Mouse (Mus musculus) cerebellum, adult 9-11 months (tissue): ENCODE measurements around the gene Tmod2.
"Not testable (repeated sequence)": the region's sequence is repeated elsewhere in the genome, so short reads cannot be mapped to it uniquely, and the experiment has no call there.

ENCODE experiments used
- DNase-seq: peaks from one replicate; pipeline ENCODE4 v3.0.0; 2022

The Tmod2 gene

DNA sequence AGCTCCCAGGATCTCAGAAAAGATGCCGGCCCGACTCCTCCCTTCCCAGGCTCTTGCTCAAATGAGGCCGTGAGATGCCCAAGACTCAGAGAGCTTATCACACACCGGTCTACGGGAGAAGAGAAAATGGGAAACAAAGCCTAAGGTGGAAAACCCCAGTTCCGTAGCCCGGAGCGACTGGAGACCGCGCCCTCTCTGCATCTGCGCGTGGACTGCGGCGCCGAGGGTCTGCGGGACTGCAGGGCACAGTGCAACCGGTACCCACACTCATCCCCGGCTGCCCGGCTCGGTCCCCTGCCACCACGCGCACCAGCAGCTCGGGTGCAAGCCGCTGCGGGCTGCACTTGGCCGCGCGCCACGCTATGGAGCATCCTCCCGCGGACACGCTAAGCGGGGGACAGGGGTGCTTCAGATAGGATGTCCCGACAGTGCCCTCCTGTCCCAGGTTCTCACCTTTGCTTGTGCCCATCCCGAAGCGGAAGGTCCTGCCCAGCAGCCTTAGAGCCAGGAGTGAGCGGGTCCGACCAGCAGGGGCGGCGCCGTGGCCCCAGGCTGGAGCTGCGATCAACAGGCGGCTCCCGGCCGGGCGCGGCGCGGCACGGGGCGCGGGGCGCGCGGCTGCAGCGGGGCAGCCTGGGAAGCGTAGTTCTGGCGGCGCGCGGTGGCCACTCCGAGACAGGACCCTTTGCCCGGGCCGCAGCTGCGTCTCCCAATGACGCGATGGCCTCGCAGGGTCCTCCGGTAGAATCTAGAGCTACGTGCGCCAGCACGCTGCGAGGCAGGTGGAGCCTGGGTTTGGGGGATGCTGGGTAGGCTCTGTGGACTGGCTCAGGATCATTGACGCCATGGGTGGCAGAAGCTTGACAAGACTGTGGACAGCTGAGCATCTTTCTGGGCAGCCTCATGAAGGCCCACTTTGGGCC is at the start of gene Tmod2:
Gene Tmod2 (minus strand): TSS at position 755 of the 923 bp plus-strand sequence.
- peak; percentile 92 for DNase-seq

DNA sequence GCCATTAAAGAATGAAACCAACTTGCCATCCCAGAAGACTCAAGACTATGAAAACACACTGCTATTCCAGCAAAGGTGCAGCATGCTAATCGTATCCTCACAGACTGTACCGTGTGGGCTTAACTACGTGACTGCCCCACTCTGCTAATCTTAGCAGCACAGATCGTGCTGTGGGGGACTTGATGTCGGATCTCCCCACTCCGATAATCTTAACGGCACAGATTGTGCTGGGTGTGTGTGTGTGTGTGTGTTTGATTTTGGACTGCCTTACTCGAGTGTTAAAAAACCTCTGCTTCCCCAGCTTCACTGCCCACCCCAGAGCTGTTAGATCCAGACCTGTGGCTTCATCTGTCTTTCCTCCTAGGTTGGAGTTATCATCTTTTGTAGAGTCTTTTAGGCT is 49.8 kb upstream of the Tmod2 start:
- no peak for DNase-seq

DNA sequence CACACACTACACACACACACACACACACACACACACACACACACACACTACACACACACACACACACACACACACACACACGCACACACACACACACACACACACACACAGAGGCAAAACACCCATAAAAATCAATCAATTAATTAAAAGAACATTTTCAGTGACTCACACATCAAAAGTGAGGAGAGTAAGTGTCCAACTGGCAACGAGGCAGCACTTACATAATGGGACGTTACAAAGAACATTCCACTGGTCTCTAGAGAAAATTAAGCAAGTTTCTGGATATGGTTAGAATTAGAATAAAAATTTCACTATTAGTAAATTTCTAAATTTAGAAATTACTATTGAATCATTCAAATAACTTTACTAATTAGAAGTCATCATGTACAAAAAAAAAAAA is 45.3 kb upstream of the Tmod2 start:
- not testable (repeated sequence) for DNase-seq

DNA sequence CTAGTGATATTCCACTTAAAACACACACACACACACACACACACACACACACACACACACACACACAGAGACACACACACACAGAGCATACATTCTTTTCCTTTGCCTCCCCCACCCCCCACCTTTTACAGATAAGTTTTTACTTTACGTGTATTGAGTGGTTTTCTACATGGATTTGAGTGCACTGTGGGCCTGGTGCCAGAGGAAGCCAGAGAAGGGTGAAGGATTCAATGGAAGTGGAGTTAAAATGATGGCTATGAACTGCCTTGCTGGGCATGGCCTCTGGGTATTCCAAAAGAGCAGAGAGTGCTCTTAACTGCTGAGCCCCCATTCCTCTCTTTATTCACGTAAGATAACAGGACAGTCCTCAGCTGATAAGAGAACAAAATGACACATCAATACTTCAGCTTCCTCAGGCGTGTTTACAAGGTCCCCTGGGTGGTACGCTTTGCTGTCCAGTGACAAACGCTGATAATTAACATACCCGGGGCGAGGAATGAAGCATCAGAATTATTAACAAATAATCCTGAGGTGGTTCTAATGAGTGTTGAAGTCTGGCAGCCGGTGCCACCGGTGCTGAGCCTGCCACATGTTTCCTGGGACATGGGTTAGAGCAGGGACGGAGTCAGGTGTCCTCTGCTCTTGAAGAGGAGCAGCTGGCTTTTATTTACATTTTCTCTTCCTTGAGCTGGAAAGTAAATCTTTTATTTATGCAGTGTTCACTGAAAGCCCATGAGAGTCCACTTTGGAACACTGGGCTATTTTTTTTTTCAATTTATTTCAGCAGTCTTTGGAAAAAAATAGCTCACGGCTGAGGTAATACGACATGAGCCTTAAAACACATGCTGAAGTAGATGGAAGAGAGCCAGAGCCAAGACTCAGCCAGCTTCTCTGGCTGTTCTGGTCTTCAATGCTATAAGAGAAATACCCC is 43.1 kb upstream of the Tmod2 start:
- no peak for DNase-seq

DNA sequence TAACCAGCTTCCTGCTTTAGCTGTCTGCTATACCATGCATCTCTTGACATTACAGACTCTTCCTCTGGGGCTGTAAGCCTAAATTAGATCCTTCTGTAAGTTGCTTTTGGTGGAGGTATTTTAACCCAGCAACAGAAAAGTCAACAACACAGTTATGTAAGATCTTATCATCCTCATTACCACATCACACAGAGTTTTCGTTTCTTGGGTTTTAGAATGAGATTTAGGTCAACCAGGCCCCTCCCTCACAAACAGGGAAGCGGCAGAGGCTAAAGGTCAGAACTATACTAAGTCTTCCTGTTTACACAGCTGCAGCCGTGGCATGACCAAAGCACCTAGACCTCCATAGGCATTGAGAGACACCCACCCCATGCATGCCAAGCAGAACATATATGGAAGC is 34.3 kb upstream of the Tmod2 start:
- no peak for DNase-seq

DNA sequence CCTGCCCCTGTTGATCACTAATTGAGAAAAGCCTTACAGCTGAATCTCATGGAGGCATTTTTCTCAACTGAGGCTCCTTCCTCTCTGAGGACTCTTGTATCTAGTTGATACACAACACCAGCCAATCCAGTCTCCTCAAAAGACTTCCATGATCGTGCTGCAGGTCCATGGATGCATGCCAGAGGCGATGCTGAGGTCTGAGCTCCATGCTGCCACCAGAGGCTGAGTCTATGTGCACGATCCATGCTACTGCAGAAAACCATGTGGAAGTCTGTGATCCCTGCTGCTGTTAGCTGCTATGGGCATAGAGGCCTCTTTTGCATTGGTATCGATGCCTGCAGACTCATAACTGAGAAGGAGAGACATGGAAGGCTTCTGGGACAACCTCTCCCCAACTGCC is 23.1 kb upstream of the Tmod2 start:
- no peak for DNase-seq

DNA sequence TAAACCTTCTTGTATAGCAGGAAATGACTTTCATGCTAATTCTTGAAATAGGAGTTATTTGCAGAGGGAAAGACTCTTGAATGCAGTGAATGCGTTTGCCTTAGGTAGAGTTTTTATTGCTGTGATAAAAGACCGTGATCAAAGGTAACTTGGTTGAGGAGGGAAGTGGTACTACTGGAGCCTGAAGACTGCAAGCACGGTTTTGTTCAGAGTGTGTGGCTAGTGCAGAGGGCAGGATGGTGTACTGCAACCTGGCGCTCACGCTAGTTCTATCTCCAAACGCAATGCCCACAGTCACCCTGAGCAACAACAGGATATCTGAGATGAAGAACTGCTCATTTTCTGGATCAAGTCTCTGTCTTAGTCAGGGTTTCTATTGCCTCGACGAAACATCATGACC is 22.5 kb upstream of the Tmod2 start:
- no peak for DNase-seq

DNA sequence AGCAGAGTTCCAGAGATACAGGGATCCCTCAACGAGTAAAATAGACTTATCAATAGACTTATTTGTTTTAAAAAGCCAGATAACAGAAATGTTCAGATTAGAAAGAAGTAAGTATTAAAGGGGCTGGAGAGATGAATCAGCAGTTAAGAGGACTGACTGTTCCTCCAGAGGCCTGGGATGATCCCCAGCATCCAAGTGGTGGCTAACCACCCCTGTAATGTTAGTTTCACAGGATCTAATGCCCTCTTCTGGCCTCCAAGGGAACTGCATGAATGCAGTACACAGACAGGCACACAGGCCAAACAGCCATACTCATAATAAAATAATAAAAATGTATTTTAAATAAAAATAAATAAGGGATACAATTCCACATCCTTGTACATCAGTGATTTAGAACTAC is 21.8 kb upstream of the Tmod2 start:
- DNase-seq: no peak

DNA sequence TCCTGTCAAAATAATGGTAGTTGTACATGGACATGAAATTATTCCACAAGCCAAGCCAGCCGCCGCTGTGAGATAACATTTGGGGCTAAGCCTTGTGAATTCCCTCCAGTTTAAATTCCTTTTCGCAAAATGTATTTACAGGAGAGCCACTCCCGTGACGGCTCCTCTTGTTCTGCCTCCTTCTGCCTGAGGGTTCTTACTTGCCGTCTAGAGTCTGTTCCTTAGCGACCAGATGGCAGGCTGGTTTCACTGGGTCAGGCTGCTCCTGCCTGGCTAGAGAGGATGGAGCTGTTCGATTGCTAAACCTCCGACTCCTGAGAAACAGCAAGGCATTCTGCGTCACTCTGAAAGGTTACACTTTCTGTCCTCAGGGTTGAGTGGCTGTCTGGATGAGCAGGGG is 21.0 kb upstream of the Tmod2 start:
- peak; percentile 46 for DNase-seq

DNA sequence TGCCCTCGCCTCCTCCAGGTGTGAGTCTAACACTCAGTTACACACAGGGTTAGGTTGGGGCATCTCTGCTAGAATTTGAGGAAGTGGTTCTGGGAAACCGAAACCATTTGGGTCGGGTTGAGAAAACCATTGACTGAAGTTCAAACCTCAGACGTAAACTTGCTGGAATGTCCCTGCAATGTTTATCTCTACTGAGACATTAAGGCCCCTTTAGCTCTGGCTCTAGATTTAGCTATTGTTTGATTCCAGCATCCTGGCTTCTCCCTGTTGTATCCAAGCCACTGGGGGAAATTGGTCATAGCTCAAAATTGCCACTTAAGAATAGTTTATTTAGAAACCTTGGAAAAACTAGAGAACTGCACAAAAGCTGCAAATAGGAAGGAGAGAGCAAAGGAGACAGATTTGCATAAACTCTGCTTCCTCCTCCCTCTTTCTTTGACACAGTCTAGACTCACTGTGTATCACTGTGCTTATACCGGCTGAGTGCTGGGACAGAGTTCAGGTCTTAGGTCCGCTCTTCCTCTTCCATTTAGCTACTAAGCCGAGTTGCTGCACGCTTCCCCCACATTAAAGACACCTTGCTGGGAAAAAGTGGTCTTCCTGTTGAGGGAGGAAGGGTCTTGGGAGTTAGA is 19.8 kb upstream of the Tmod2 start:
- DNase-seq: no peak

DNA sequence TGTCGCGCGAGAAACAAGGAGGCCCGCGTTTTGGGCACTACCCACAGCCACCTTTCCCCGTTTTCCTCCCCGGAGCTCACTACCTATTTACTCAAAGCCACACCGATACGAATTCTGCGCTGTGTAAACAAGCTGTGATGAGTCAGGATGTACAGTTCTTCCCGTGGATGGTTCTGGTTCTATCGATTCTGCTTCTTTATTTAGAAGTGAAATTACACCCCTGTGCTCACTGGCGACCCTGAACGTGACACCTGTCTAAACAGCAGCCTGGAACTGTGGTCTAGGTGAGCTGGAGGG is 15.1 kb upstream of the Tmod2 start:
- no peak for DNase-seq

DNA sequence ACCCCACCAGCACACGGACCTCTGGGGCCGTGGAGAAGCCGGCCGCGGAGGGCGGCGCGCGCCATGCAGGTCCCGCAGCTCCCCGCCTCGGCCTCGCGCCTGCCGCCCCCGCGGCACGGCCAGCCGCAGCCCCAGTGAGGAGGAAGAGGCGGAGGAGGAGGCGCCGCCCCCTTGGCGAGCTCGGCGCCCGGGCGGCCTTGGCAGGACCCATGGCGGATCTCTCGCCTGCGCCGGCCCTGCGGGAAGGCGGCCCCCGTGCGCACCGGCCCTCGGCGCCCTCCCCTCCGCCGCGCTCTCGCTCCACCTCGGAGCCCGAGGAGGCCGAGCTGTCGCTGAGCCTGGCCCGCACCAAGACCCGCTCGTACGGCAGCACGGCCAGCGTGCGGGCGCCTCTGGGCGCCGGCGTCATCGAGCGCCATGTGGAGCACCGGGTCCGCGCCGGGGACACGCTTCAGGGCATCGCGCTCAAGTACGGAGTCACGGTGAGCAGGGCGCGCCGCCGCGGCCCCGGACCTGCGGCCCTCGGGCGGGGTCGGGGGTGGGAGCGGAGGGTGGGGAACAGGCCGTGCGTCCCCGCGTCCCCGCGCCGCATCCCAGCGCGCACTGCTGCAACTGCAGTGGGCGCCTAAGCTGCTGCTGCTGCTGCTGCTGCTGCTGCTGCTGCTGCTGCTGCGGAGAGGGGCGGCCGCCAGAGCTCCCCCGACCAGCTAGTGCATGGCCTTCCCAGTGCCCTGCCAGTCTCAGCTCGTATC is 14.6 kb upstream of the Tmod2 start, which contains the start of gene Lysmd2:
Gene Lysmd2 (plus strand): TSS at position 186 of the 752 bp plus-strand sequence.
- DNase-seq: peak; percentile 88

DNA sequence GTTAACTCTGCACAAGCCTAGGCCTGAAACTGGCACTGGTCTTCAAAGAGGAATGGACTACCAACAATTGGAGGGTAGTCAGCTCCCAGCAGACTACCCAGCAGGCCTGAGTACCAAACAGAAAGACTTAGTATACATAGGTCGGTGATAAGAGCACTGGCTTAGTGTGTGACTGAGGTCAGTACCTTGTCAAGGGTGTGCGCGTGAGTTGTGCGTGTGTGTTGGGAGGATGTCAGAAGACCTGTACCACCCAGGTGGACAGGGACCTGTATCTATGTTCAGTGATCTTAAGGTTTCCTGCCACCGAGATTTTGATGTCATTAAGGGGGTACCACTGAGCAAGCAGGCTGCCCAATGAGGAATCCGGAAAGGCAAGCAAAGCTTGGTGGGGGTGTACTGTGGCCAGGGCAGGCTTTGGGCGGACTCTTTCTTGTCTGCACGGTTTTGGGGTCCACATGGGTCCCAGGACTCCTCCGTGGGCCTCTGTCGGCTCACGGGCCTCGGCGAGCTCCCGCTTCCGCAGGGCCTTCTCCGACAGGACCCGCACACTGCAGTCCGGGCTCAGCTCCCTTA is 13.9 kb upstream of the Tmod2 start:
- peak; percentile 57 for DNase-seq

DNA sequence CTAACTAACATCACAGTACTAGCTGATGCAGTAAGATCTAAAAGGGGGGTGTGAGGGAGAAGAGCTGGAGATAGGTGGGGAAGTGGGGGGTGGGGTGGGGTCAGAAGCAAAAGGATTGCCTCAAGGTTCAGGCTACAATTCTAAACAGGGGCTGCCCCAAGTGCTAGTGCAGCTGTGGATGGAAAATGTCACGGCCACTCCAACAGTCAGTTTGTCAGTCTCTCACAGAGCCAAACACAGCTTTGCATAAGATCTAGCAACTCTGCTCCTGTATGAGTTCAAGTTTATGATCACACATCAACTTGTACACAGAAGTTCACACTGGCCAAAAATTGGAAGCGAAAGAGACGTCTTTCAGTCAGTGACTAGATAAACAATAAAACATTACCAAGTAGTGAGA is 10.3 kb upstream of the Tmod2 start:
- no peak for DNase-seq

DNA sequence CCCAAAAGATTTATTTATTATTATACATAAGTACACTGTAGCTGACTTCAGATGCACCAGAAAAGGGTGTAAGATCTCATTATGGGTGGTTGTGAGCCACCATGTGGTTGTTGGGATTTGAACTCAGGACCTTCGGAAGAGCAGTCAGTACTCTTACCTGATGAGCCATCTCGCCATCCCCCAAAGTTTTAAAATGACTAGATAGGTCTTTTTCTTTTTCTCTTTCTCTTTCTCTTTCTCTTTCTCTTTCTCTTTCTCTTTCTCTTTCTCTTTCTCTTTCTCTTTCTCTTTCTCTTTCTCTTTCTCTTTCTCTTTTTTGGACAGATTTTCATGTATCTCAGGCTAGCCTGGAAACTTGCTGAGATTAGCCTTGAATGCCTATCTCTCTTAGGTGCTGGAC is 8.6 kb upstream of the Tmod2 start:
- DNase-seq: not testable (repeated sequence)

DNA sequence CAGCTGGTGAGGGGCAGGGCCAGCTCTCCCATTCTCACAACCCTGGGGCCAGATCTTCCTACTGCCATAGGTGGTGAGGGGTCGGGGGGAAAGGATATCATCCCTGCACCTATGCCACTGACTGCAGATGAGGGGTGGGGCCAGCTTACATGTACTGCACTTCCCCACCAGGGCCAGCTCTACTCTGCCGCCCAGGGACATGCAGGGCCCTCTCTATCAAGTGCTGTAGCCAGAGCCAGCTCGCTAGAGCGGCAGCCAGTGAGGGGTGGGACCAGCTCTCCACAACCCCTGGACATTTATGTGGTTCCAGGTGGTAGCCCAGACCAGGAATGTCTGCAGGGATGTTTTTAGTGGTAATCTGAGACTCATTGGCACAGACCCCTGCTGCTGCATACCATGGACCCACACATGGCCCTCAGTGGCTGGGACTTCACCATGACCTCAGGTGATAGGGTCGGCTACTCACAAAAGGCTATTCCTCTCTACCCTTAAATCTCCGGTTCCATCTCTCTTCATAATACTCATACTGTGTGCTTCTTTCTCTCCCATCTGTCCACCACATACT is 7.8 kb upstream of the Tmod2 start:
- no peak for DNase-seq

DNA sequence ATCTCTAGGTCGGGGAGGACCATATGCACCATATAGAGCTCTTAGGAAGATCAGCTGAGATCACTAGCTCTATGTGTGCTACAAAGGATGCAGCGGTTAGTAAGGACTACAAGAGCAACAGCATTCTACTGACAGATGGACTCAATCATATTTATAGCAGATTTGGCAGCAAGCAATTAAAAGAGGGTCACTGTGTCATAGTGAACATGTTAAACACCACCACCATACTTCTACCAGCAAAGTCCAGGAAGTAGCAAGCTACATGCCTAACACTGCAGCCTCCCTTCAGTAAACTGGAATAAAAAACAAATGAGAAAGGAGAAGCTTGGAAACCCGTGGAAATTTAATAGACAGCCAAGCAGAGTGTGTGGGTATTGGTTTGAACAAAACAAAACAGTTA is 5.4 kb upstream of the Tmod2 start:
- no peak for DNase-seq

DNA sequence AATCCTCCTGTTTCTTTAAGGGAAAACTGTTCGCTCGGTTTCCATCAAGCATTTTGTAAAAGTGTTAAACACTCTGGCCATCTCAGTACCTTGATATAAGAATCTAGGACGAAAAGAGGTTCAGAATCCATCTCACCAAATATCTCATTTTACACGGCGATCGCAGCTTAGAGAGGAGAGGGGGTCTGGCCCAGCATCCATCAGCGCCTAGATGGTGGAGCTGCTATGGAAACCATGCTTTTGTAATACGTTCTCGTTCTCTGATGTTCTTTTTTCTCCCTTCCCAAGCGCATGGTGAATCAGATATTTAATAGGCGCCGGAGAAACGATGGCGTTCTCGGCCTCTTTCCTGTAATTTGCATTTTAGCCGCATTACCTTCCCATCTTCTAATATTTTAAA is 1.2 kb downstream of the Tmod2 start:
- no peak for DNase-seq

DNA sequence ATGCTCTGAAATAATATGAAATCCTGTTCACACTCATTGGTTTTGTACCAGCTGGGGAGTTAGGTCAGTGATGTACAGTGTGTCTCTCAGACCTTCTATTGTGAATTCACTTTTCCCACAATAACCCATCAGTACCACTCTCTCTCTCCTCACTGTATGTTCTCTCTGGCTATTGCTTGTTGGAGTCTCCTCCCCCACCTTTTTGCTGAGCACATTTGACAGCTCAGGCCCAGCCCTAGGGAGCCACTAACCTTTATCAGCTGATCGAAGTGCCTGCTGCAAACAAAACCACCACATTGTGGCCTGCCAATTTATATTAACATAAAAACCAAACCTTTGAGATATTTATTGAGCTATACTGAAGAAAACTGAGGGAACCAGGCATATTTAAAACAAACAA is 1.6 kb downstream of the Tmod2 start:
- no peak for DNase-seq

DNA sequence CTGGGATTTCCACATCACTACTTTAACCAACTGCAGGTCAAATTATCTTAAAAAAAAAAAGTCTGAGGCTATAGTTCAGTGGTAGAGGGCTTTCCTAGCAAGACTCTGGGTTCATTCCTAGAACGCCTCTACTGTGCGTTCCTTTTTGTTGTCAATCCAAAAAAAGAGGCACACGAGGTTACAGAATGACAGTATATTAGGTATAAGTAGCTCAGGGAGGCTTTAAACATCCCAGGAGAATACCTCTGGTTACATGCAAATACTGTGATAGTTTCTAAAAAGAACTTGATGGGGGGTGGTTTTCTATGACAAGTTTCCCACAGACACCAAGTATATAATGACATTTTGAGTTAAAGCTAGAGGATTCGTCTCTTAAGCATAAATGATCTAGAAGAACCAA is 3.6 kb downstream of the Tmod2 start:
- DNase-seq: no peak

DNA sequence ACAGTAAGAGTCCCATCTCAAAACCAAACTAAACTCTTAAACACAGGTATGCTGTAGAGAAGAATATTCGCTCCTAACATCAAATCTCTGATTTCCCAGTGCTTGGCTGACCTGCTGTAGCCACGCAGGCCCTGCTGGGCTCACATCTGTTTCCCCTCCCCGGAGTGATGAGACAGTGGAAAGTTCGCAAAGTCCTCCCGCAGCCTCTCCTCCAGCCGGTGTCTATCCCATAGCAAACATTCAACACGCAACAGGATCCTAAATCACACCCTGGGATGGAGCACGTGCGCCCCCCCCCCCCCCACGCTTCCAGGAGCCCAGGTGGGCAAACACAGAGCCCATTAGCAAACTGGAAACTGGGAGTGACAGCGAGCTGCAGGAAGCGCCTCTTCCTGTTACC is 9.6 kb downstream of the Tmod2 start:
- no peak for DNase-seq
